Mouse (Mus musculus): ENCODE results near the gene Esam. TPM values are rescaled to one million over a fixed set of nuclear protein-coding genes. Genes with fewer than 3 reads are reported as not detected.

Gene Esam
- 10 to 100 TPM; 19.6 to 22.5 TPM for total RNA-seq (2021)
- long read RNA-seq, experiment 1, transcript Esam-201 (7 exons, 1,865 nt) = major isoform, 20 of 25 reads
- long read RNA-seq, experiment 1, partial matches to known transcripts = 0 of 25 reads
- long read RNA-seq, experiment 1, other reads (novel, unspliced or antisense) = 5 of 25 reads
- long read RNA-seq, experiment 2, transcript Esam-201 (7 exons, 1,865 nt) = major isoform, 17 of 22 reads
- long read RNA-seq, experiment 2, partial matches to known transcripts = 1 of 22 reads
- long read RNA-seq, experiment 2, other reads (novel, unspliced or antisense) = 4 of 22 reads

- peak within 1 kb of the TSS; percentile 84 for H3K27ac ChIP-seq
- peak within 1 kb of the TSS; percentile 42 for H3K4me3 ChIP-seq
- TF ChIP-seq CTCF (IDR thresholded peaks at IDR 0.05) = no peak
- intact Hi-C loops (cut with DNase I) = no loop called here
- no peak for DNase-seq (ENCODE audit: extremely low spot score in 1 of 2, low spot score in 2 of 2)
Observed at GRCm38 (mm10) chr9:37527396-37528224, at the start of gene Esam. TSS of gene Esam (plus strand) at chr9:37528078.

GRCm38 (mm10) chr9:37485146-37485545, 42.7 kb upstream of the Esam start:
- intact Hi-C loops (cut with DNase I) = no loop called here
- H3K4me3 ChIP-seq = no peak overlapping the region
- TF ChIP-seq CTCF (IDR thresholded peaks at IDR 0.05) = no peak
- DNase-seq (ENCODE audit: extremely low spot score in 1 of 2, low spot score in 2 of 2) = no peak
- H3K27ac ChIP-seq = no peak overlapping the region

GRCm38 (mm10) chr9:37488041-37488440, 39.8 kb upstream of the Esam start:
- intact Hi-C loops (cut with DNase I) = no loop called here

GRCm38 (mm10) chr9:37488611-37489396, 39.1 kb upstream of the Esam start, which contains the start of gene Msantd2:
TSS of gene Msantd2 (plus strand) at chr9:37489319.
- no peak; the same call in 1 of the 2 replicates for TF ChIP-seq CTCF (IDR thresholded peaks at IDR 0.05)
- Histone ChIP-seq H3K27ac (peak within 1 kb of the TSS; percentile 99), H3K4me3 (peak within 1 kb of the TSS; percentile 91)
- intact Hi-C loops (cut with DNase I) = no loop called here
- DNase-seq (ENCODE audit: extremely low spot score in 1 of 2, low spot score in 2 of 2) = peak; percentile 87 to 92

More at GRCm38 (mm10) chr9:37488041-37488440, 39.8 kb upstream of the Esam start:
- Histone ChIP-seq H3K27ac (peak overlapping the region; percentile 99), H3K4me3 (peak overlapping the region; percentile 91)
- DNase-seq (ENCODE audit: extremely low spot score in 1 of 2, low spot score in 2 of 2) = no peak
- TF ChIP-seq CTCF (IDR thresholded peaks at IDR 0.05) = no peak

GRCm38 (mm10) chr9:37489446-37490120, 38.3 kb upstream of the Esam start:
- TF ChIP-seq CTCF (IDR thresholded peaks at IDR 0.05) = no peak
- Histone ChIP-seq H3K27ac (peak overlapping the region; percentile 99), H3K4me3 (peak overlapping the region; percentile 91)
- intact Hi-C loops (cut with DNase I) = no loop called here
- DNase-seq (ENCODE audit: extremely low spot score in 1 of 2, low spot score in 2 of 2) = peak; percentile 24 to 33

GRCm38 (mm10) chr9:37495761-37496160, 32.1 kb upstream of the Esam start:
- no peak for TF ChIP-seq CTCF (IDR thresholded peaks at IDR 0.05)
- no peak for DNase-seq (ENCODE audit: extremely low spot score in 1 of 2, low spot score in 2 of 2)
- intact Hi-C loops (cut with DNase I) = no loop called here
- H3K27ac ChIP-seq = no peak overlapping the region
- no peak overlapping the region for H3K4me3 ChIP-seq

GRCm38 (mm10) chr9:37496325-37496724, 31.6 kb upstream of the Esam start:
- H3K27ac ChIP-seq = no peak overlapping the region
- H3K4me3 ChIP-seq = no peak overlapping the region
- no peak for TF ChIP-seq CTCF (IDR thresholded peaks at IDR 0.05)
- no peak for DNase-seq (ENCODE audit: extremely low spot score in 1 of 2, low spot score in 2 of 2)
- intact Hi-C loops (cut with DNase I) = no loop called here

GRCm38 (mm10) chr9:37500201-37500600, 27.7 kb upstream of the Esam start:
- DNase-seq (ENCODE audit: extremely low spot score in 1 of 2, low spot score in 2 of 2) = no peak

GRCm38 (mm10) chr9:37501170-37501569, 26.7 kb upstream of the Esam start:
- Histone ChIP-seq H3K4me3 (no peak overlapping the region), H3K27ac (no peak overlapping the region)
- no peak for TF ChIP-seq CTCF (IDR thresholded peaks at IDR 0.05)
- DNase-seq (ENCODE audit: extremely low spot score in 1 of 2, low spot score in 2 of 2) = no peak
- intact Hi-C loops (cut with DNase I) = no loop called here

More at GRCm38 (mm10) chr9:37500201-37500600, 27.7 kb upstream of the Esam start:
- TF ChIP-seq CTCF (IDR thresholded peaks at IDR 0.05) = no peak
- no peak overlapping the region for H3K4me3 ChIP-seq
- no peak overlapping the region for H3K27ac ChIP-seq
- intact Hi-C loops (cut with DNase I) = no loop called here

- peak; percentile 39 for TF ChIP-seq CTCF (IDR thresholded peaks at IDR 0.05)
- DNase-seq (ENCODE audit: extremely low spot score in 1 of 2, low spot score in 2 of 2) = no peak
- intact Hi-C loops (cut with DNase I) = no loop called here
- Histone ChIP-seq H3K4me3 (no peak overlapping the region), H3K27ac (no peak overlapping the region)
Observed at GRCm38 (mm10) chr9:37504348-37504747, 23.5 kb upstream of the Esam start.

GRCm38 (mm10) chr9:37506023-37506422, 21.9 kb upstream of the Esam start:
- TF ChIP-seq CTCF (IDR thresholded peaks at IDR 0.05) = no peak
- no peak for DNase-seq (ENCODE audit: extremely low spot score in 1 of 2, low spot score in 2 of 2)
- intact Hi-C loops (cut with DNase I) = no loop called here
- Histone ChIP-seq H3K4me3 (no peak overlapping the region), H3K27ac (no peak overlapping the region)
